Mouse (Mus musculus): ENCODE data around the gene Bsn. TPM values are rescaled to one million over a fixed set of nuclear protein-coding genes. Genes with fewer than 3 reads are reported as not detected.
A peak's percentile ranks its signal among the peaks of the same experiment; 100 is the strongest.

The Bsn gene
- polyA plus RNA-seq, 1 experiment from 2014 or later: 2.5 TPM

GRCm38 (mm10) chr9:108120671-108121070 lies 69.5 kb downstream of the Bsn start:
- no peak for DNase-seq
- H3K9me3 ChIP-seq (replicated peaks): no peaks in the 10 kb centered on the region
- H3K9ac ChIP-seq: no peak overlapping the region
- peaks cover 24% of the 10 kb centered on the region for H3K4me1 ChIP-seq (replicated peaks)
- peaks cover 4% of the 10 kb centered on the region for H3K27me3 ChIP-seq
- no peak for ATAC-seq (ENCODE audit: low read depth)
- no peak overlapping the region for H3K4me3 ChIP-seq (replicated peaks)
- WGBS (ENCODE audit: insufficient replicate concordance): 68% methylated on average over 8 of the region's 8 CpGs
- H3K27ac ChIP-seq: no peak overlapping the region
- no peak overlapping the region for H3K4me2 ChIP-seq
- no peaks in the 10 kb centered on the region for H3K36me3 ChIP-seq

GRCm38 (mm10) chr9:108119891-108120411 lies 70.2 kb downstream of the Bsn start:
- Histone ChIP-seq H3K4me2 (no peak overlapping the region), H3K4me3 (replicated peaks) (no peak overlapping the region), H3K9ac (no peak overlapping the region), H3K4me1 (replicated peaks) (peaks cover 24% of the 10 kb centered on the region), H3K36me3 (no peaks in the 10 kb centered on the region), H3K27ac (no peak overlapping the region), H3K27me3 (peaks cover 11% of the 10 kb centered on the region), H3K9me3 (replicated peaks) (no peaks in the 10 kb centered on the region)
- 19% methylated on average over 11 of the region's 11 CpGs for WGBS (ENCODE audit: insufficient replicate concordance)
- ATAC-seq (ENCODE audit: low read depth) (peak; percentile 49; the same call in 1 of the 2 replicates), DNase-seq (no peak)

- no peak overlapping the region for H3K9ac ChIP-seq
- 65% methylated on average over 4 of the region's 4 CpGs for WGBS (ENCODE audit: insufficient replicate concordance)
- ATAC-seq (ENCODE audit: low read depth): peak; percentile 27; the same call in 1 of the 2 replicates
Measured at GRCm38 (mm10) chr9:108117143-108117542, 73.0 kb downstream of the Bsn start.

GRCm38 (mm10) chr9:108115290-108116077 lies 74.7 kb downstream of the Bsn start:
- no peaks in the 10 kb centered on the region for H3K9me3 ChIP-seq (replicated peaks)
- ATAC-seq (ENCODE audit: low read depth) (no peak), DNase-seq (no peak)
- WGBS (ENCODE audit: insufficient replicate concordance): 64% methylated on average over 43 of the region's 43 CpGs
- H3K27ac ChIP-seq: no peak overlapping the region
- H3K27me3 ChIP-seq: peaks cover 52% of the 10 kb centered on the region
- no peak overlapping the region for H3K4me3 ChIP-seq (replicated peaks)
- no peak overlapping the region for H3K9ac ChIP-seq
- H3K4me2 ChIP-seq: no peak overlapping the region
- H3K4me1 ChIP-seq (replicated peaks): peaks cover 27% of the 10 kb centered on the region
- no peaks in the 10 kb centered on the region for H3K36me3 ChIP-seq

More at GRCm38 (mm10) chr9:108117143-108117542, 73.0 kb downstream of the Bsn start:
- H3K4me1 ChIP-seq (replicated peaks): peaks cover 24% of the 10 kb centered on the region
- no peaks in the 10 kb centered on the region for H3K9me3 ChIP-seq (replicated peaks)
- no peak overlapping the region for H3K27ac ChIP-seq
- DNase-seq: no peak
- no peak overlapping the region for H3K4me3 ChIP-seq (replicated peaks)
- H3K27me3 ChIP-seq: peaks cover 35% of the 10 kb centered on the region
- H3K4me2 ChIP-seq: no peak overlapping the region
- H3K36me3 ChIP-seq: no peaks in the 10 kb centered on the region

- DNase-seq (no peak), ATAC-seq (ENCODE audit: low read depth) (0 out of 2 replicates have a peak, but pooled peaks have one; percentile 4)
- WGBS (ENCODE audit: insufficient replicate concordance): 84% methylated on average over 18 of the region's 18 CpGs
- no peaks in the 10 kb centered on the region for H3K9me3 ChIP-seq (replicated peaks)
- no peak overlapping the region for H3K27ac ChIP-seq
- no peaks in the 10 kb centered on the region for H3K36me3 ChIP-seq
- H3K9ac ChIP-seq: no peak overlapping the region
- H3K27me3 ChIP-seq: peaks cover 63% of the 10 kb centered on the region
- peaks cover 36% of the 10 kb centered on the region for H3K4me1 ChIP-seq (replicated peaks)
- H3K4me2 ChIP-seq: no peak overlapping the region
- no peak overlapping the region for H3K4me3 ChIP-seq (replicated peaks)
Measured at GRCm38 (mm10) chr9:108112719-108113340, 77.4 kb downstream of the Bsn start.

GRCm38 (mm10) chr9:108111593-108112121 lies 78.5 kb downstream of the Bsn start:
- Histone ChIP-seq H3K27ac (no peak overlapping the region), H3K9ac (peak overlapping the region; percentile 47), H3K27me3 (peaks cover 63% of the 10 kb centered on the region), H3K36me3 (no peaks in the 10 kb centered on the region), H3K4me1 (replicated peaks) (peaks cover 39% of the 10 kb centered on the region), H3K4me2 (peak overlapping the region; percentile 55), H3K9me3 (replicated peaks) (no peaks in the 10 kb centered on the region), H3K4me3 (replicated peaks) (peak overlapping the region; percentile 32)
- ATAC-seq (ENCODE audit: low read depth) (no peak), DNase-seq (no peak)
- WGBS (ENCODE audit: insufficient replicate concordance): 70% methylated on average over 17 of the region's 17 CpGs

GRCm38 (mm10) chr9:108111101-108111592 lies 79.0 kb downstream of the Bsn start:
- ATAC-seq (ENCODE audit: low read depth) (no peak), DNase-seq (no peak)
- Histone ChIP-seq H3K4me3 (replicated peaks) (peak overlapping the region; percentile 32), H3K36me3 (no peaks in the 10 kb centered on the region), H3K27ac (no peak overlapping the region), H3K27me3 (peaks cover 63% of the 10 kb centered on the region), H3K9ac (peak overlapping the region; percentile 47), H3K4me1 (replicated peaks) (peaks cover 39% of the 10 kb centered on the region), H3K4me2 (peak overlapping the region; percentile 55), H3K9me3 (replicated peaks) (no peaks in the 10 kb centered on the region)
- 10% methylated on average over 22 of the region's 22 CpGs for WGBS (ENCODE audit: insufficient replicate concordance)

GRCm38 (mm10) chr9:108110160-108110559 lies 80.0 kb downstream of the Bsn start:
- peak overlapping the region; percentile 55 for H3K4me2 ChIP-seq
- peak overlapping the region; percentile 6; the same call in 1 of the 2 replicates for H3K9ac ChIP-seq
- 67% methylated on average over 16 of the region's 16 CpGs for WGBS (ENCODE audit: insufficient replicate concordance)
- H3K27me3 ChIP-seq: peaks cover 54% of the 10 kb centered on the region
- ATAC-seq (ENCODE audit: low read depth) (no peak), DNase-seq (no peak)
- no peaks in the 10 kb centered on the region for H3K36me3 ChIP-seq
- peak overlapping the region; percentile 32; the same call in 1 of the 2 replicates for H3K4me3 ChIP-seq (replicated peaks)
- H3K4me1 ChIP-seq (replicated peaks): peaks cover 48% of the 10 kb centered on the region
- H3K27ac ChIP-seq: no peak overlapping the region
- no peaks in the 10 kb centered on the region for H3K9me3 ChIP-seq (replicated peaks)

- no peak overlapping the region for H3K4me2 ChIP-seq
- no peak overlapping the region for H3K4me3 ChIP-seq (replicated peaks)
- H3K4me1 ChIP-seq (replicated peaks): peaks cover 71% of the 10 kb centered on the region
- H3K9ac ChIP-seq: no peak overlapping the region
- peak overlapping the region; percentile 43; the same call in 1 of the 2 replicates for H3K27ac ChIP-seq
- WGBS (ENCODE audit: insufficient replicate concordance): 89% methylated on average over 16 of the region's 16 CpGs
- H3K36me3 ChIP-seq: peaks cover 6% of the 10 kb centered on the region
- peaks cover 33% of the 10 kb centered on the region for H3K27me3 ChIP-seq
- ATAC-seq (ENCODE audit: low read depth): no peak
- H3K9me3 ChIP-seq (replicated peaks): no peaks in the 10 kb centered on the region
- DNase-seq: no peak
Measured at GRCm38 (mm10) chr9:108107867-108108266, 82.3 kb downstream of the Bsn start.

GRCm38 (mm10) chr9:108106090-108106489 lies 84.1 kb downstream of the Bsn start:
- Histone ChIP-seq H3K27ac (0 out of 2 replicates have a peak overlapping the region, but pooled peaks have one; percentile 71), H3K9ac (no peak overlapping the region), H3K27me3 (peaks cover 18% of the 10 kb centered on the region), H3K4me2 (peak overlapping the region; percentile 72; the same call in 1 of the 2 replicates), H3K4me1 (replicated peaks) (peaks cover 80% of the 10 kb centered on the region), H3K4me3 (replicated peaks) (no peak overlapping the region), H3K9me3 (replicated peaks) (no peaks in the 10 kb centered on the region), H3K36me3 (peaks cover 20% of the 10 kb centered on the region)
- ATAC-seq (ENCODE audit: low read depth) (no peak), DNase-seq (no peak)
- WGBS (ENCODE audit: insufficient replicate concordance): 87% methylated on average over 23 of the region's 23 CpGs

GRCm38 (mm10) chr9:108105549-108105863 lies 84.7 kb downstream of the Bsn start:
- Histone ChIP-seq H3K27me3 (peaks cover 12% of the 10 kb centered on the region), H3K4me2 (peak overlapping the region; percentile 72), H3K27ac (peak overlapping the region; percentile 71), H3K9me3 (replicated peaks) (no peaks in the 10 kb centered on the region), H3K36me3 (peaks cover 25% of the 10 kb centered on the region), H3K4me3 (replicated peaks) (peak overlapping the region; percentile 49), H3K4me1 (replicated peaks) (peaks cover 77% of the 10 kb centered on the region), H3K9ac (peak overlapping the region; percentile 75)
- ATAC-seq (ENCODE audit: low read depth) (peak; percentile 17; the same call in 1 of the 2 replicates), DNase-seq (no peak)
- 65% methylated on average over 12 of the region's 12 CpGs for WGBS (ENCODE audit: insufficient replicate concordance)

Measured in liver, embryonic 13.5 days (tissue).